Mouse (Mus musculus) embryonic facial prominence, embryonic 13.5 days (tissue): ENCODE results near the gene Bace2. TPM values are rescaled to one million over a fixed set of nuclear protein-coding genes. Genes with fewer than 3 reads are reported as not detected.
A peak's percentile ranks its signal among the peaks of the same experiment; 100 is the strongest.

ENCODE experiments used
- ATAC-seq: fragments of 200-750 bp; cut with Nextera tagmentation; 2 replicates; pipeline ENCODE4 v1.8.0; 2017; ENCODE audit warnings: low read depth; ENCODE audit not compliant: insufficient number of reproducible peaks, insufficient read depth, low FRiP score, low TSS enrichment
- H3K27ac ChIP-seq: fragments of 300-500 bp; sonication (generic); 2 replicates; pipeline ENCODE4 v1.5.1; 2015; ENCODE audit warnings: moderate library complexity, mild to moderate bottlenecking, inconsistent platforms
- H3K27me3 ChIP-seq: fragments of 300-500 bp; sonication (generic); 2 replicates; pipeline ENCODE4 v1.6.1; 2015; ENCODE audit warnings: mild to moderate bottlenecking, inconsistent platforms
- H3K36me3 ChIP-seq: fragments of 300-500 bp; sonication (generic); 2 replicates; pipeline ENCODE4 v1.6.1; 2015; ENCODE audit warnings: mild to moderate bottlenecking, inconsistent platforms
- H3K4me1 ChIP-seq: fragments of 300-500 bp; sonication (generic); 2 replicates; pipeline ENCODE4 v1.6.1; 2015; ENCODE audit warnings: inconsistent platforms
- H3K4me2 ChIP-seq: fragments of 300-500 bp; sonication (generic); 2 replicates; pipeline ENCODE4 v1.6.1; 2015; ENCODE audit warnings: moderate library complexity, mild to moderate bottlenecking, inconsistent platforms
- H3K4me3 ChIP-seq: fragments of 300-500 bp; sonication (generic); 2 replicates; pipeline ENCODE4 v1.5.1; 2015; ENCODE audit warnings: mild to moderate bottlenecking, inconsistent platforms
- H3K9ac ChIP-seq: fragments of 300-500 bp; sonication (generic); 2 replicates; pipeline ENCODE4 v1.6.1; 2015; ENCODE audit warnings: mild to moderate bottlenecking, inconsistent platforms
- H3K9me3 ChIP-seq: fragments of 300-500 bp; sonication (generic); 2 replicates; pipeline ENCODE4 v1.6.1; 2016; ENCODE audit warnings: inconsistent platforms
- WGBS: fragments of 180-500 bp; shearing (Covaris S2); methylation state at CpG from one replicate; pipeline ENCODE4 v1.1.7; 2015; ENCODE audit warnings: mixed read lengths; 5-methylcytosine and 5-hydroxymethylcytosine counted together
- polyA plus RNA-seq: library from polyadenylated mRNA; unstranded; fragments of >200 nt; fragmentation: Nextera tagmentation; extraction: Ambion mirVana; gene quantifications from 2 replicates; pipeline ENCODE4 v1.2.1, GENCODE M21; 2015

The Bace2 gene
- 10.1 and 10.9 TPM in 2 replicates for polyA plus RNA-seq

- Histone ChIP-seq H3K4me1 (peaks cover 16% of the 10 kb centered on the region), H3K27ac (no peak within 1 kb of the TSS), H3K9me3 (no peaks in the 10 kb centered on the region), H3K9ac (peak within 1 kb of the TSS; percentile 69), H3K4me3 (peak within 1 kb of the TSS; percentile 61), H3K36me3 (no peaks in the 10 kb centered on the region), H3K27me3 (peaks cover 60% of the 10 kb centered on the region), H3K4me2 (peak within 1 kb of the TSS; percentile 98)
- WGBS: under 1% methylated on average over 58 of the region's 58 CpGs
- peak; percentile 68 for ATAC-seq
Measured at GRCm38 (mm10) chr16:97356499-97357187, at the start of gene Bace2. Gene Bace2 (plus strand): TSS chr16:97356742.

GRCm38 (mm10) chr16:97307594-97307993 lies 48.9 kb upstream of the Bace2 start:
- 24% methylated on average over 4 of the region's 4 CpGs for WGBS
- H3K27ac ChIP-seq: no peak overlapping the region

DNA sequence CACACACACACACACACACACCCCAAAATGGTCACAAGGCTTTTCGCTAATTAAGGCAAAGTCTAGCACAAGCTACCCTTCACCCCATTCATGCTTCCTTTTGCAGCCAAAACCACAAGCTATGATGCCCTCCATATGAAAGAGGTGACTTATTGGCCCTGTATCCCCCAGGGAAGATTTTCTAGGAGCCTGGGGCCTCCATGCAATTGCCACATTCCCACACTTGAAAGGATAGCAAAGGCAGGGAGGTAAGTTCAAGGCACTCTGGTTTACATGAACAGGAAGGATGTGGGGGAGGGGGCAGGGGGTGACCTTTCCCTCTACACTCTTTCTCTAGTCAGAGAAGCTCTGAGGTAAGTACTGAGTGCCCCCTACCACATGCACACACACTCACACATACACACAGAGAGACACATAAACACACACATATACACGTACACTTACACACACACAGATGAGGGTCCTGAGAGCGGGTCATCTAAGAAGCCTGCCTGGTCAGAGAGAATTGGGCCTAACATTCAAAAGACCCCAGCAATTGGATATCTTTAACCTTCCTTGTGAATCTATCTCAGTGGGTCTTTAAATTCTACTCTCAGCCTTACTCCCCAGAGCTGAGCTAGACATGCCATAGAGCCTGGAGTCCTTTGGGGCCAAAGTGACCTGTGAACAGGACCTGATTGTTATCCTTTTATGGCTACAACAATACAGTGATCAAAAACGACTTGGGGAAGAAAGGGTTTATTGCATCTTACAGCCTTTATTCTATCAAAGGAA lies 46.6 kb upstream of the Bace2 start:
- H3K9ac ChIP-seq: no peak overlapping the region
- WGBS: 66% methylated on average over 4 of the region's 4 CpGs
- H3K36me3 ChIP-seq: no peaks in the 10 kb centered on the region
- 0 out of 2 replicates have a peak, but pooled peaks cover 4% of the 10 kb centered on the region for H3K4me1 ChIP-seq
- no peak overlapping the region for H3K27ac ChIP-seq
- no peaks in the 10 kb centered on the region for H3K27me3 ChIP-seq
- no peaks in the 10 kb centered on the region for H3K9me3 ChIP-seq
- H3K4me3 ChIP-seq: no peak overlapping the region
- ATAC-seq: no peak
- H3K4me2 ChIP-seq: no peak overlapping the region

More at GRCm38 (mm10) chr16:97307594-97307993, 48.9 kb upstream of the Bace2 start:
- Histone ChIP-seq H3K9me3 (no peaks in the 10 kb centered on the region), H3K4me1 (0 out of 2 replicates have a peak, but pooled peaks cover 4% of the 10 kb centered on the region), H3K9ac (no peak overlapping the region), H3K27me3 (no peaks in the 10 kb centered on the region), H3K36me3 (no peaks in the 10 kb centered on the region), H3K4me2 (no peak overlapping the region), H3K4me3 (no peak overlapping the region)
- ATAC-seq: no peak

- no peaks in the 10 kb centered on the region for H3K36me3 ChIP-seq
- ATAC-seq: no peak
- WGBS: 75% methylated on average over 1 of the region's 1 CpGs
- no peak overlapping the region for H3K9ac ChIP-seq
- H3K27ac ChIP-seq: no peak overlapping the region
- H3K4me2 ChIP-seq: no peak overlapping the region
- H3K4me3 ChIP-seq: no peak overlapping the region
- no peaks in the 10 kb centered on the region for H3K9me3 ChIP-seq
- H3K27me3 ChIP-seq: no peaks in the 10 kb centered on the region
- H3K4me1 ChIP-seq: 0 out of 2 replicates have a peak, but pooled peaks cover 4% of the 10 kb centered on the region
Measured at GRCm38 (mm10) chr16:97310570-97310846, 46.0 kb upstream of the Bace2 start.

- Histone ChIP-seq H3K4me2 (no peak overlapping the region), H3K4me1 (no peaks in the 10 kb centered on the region), H3K27me3 (no peaks in the 10 kb centered on the region), H3K36me3 (no peaks in the 10 kb centered on the region), H3K27ac (no peak overlapping the region), H3K4me3 (no peak overlapping the region), H3K9me3 (no peaks in the 10 kb centered on the region), H3K9ac (no peak overlapping the region)
- WGBS: 23% methylated on average over 10 of the region's 10 CpGs
- peak; percentile 37 for ATAC-seq
Measured at GRCm38 (mm10) chr16:97312960-97313686, 43.4 kb upstream of the Bace2 start.

- Histone ChIP-seq H3K4me3 (no peak overlapping the region), H3K27ac (no peak overlapping the region), H3K27me3 (no peaks in the 10 kb centered on the region), H3K4me2 (no peak overlapping the region), H3K9ac (no peak overlapping the region), H3K9me3 (no peaks in the 10 kb centered on the region), H3K36me3 (no peaks in the 10 kb centered on the region), H3K4me1 (no peaks in the 10 kb centered on the region)
- ATAC-seq: no peak
- WGBS: 83% methylated on average over 3 of the region's 3 CpGs
Measured at GRCm38 (mm10) chr16:97321576-97321975, 35.0 kb upstream of the Bace2 start.

- no peak overlapping the region for H3K4me3 ChIP-seq
- H3K36me3 ChIP-seq: no peaks in the 10 kb centered on the region
- ATAC-seq: no peak
Measured at GRCm38 (mm10) chr16:97322604-97323003, 33.9 kb upstream of the Bace2 start.

GRCm38 (mm10) chr16:97325975-97326374 lies 30.6 kb upstream of the Bace2 start:
- Histone ChIP-seq H3K9ac (no peak overlapping the region), H3K4me1 (no peaks in the 10 kb centered on the region), H3K4me3 (no peak overlapping the region), H3K27me3 (no peaks in the 10 kb centered on the region), H3K4me2 (no peak overlapping the region), H3K9me3 (no peaks in the 10 kb centered on the region), H3K27ac (no peak overlapping the region), H3K36me3 (no peaks in the 10 kb centered on the region)
- WGBS: 37% methylated on average over 8 of the region's 8 CpGs
- ATAC-seq: no peak

More at GRCm38 (mm10) chr16:97322604-97323003, 33.9 kb upstream of the Bace2 start:
- Histone ChIP-seq H3K27me3 (no peaks in the 10 kb centered on the region), H3K27ac (no peak overlapping the region), H3K9me3 (no peaks in the 10 kb centered on the region), H3K4me2 (no peak overlapping the region), H3K9ac (no peak overlapping the region), H3K4me1 (no peaks in the 10 kb centered on the region)

DNA sequence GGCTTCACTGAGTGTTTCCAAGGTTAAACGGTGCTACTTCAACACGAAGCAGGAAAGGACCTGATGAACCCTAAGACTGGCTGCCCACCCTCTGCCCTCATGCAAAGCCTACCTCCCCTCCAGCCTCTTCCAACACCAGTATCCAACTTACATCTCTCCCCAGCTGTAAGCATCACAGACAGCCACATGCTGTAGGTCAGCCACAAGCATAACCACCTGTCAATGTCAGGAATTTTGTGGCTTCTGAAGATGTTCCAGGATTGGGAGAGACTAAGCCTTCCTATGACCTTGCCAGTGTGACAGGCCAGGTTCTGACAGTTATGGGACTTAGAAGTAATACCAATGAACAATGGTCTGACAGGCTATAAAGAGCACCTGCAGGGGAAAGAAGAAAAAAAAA lies 27.9 kb upstream of the Bace2 start:
- no peak for ATAC-seq
- Histone ChIP-seq H3K4me3 (no peak overlapping the region), H3K27me3 (no peaks in the 10 kb centered on the region), H3K36me3 (no peaks in the 10 kb centered on the region), H3K27ac (no peak overlapping the region), H3K9me3 (no peaks in the 10 kb centered on the region), H3K9ac (no peak overlapping the region), H3K4me1 (no peaks in the 10 kb centered on the region), H3K4me2 (no peak overlapping the region)
- 88% methylated on average over 2 of the region's 2 CpGs for WGBS

DNA sequence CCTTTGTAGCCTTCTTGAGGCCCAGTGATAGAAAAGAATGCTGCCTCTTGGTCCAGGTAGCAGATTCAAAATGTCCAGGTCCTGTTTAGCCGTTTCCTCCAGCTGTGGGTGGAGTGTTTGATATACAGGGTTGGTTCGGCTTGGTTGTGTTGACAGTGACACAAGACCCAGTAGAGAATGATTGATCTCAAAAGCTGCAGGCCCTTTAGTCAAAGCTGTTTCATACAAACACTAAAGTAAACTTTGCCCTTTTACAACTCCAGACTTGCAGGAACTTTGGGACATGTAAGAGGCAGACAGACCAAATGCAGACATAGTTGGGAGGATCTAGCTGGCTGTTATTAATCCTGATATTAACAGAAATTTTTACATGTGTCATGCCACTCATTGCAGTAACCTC lies 3.5 kb upstream of the Bace2 start:
- Histone ChIP-seq H3K4me3 (no peak overlapping the region), H3K9me3 (no peaks in the 10 kb centered on the region), H3K36me3 (no peaks in the 10 kb centered on the region), H3K27ac (no peak overlapping the region), H3K9ac (no peak overlapping the region), H3K4me2 (no peak overlapping the region), H3K4me1 (peaks cover 14% of the 10 kb centered on the region), H3K27me3 (peaks cover 34% of the 10 kb centered on the region)
- WGBS: 84% methylated on average over 2 of the region's 2 CpGs
- no peak for ATAC-seq

DNA sequence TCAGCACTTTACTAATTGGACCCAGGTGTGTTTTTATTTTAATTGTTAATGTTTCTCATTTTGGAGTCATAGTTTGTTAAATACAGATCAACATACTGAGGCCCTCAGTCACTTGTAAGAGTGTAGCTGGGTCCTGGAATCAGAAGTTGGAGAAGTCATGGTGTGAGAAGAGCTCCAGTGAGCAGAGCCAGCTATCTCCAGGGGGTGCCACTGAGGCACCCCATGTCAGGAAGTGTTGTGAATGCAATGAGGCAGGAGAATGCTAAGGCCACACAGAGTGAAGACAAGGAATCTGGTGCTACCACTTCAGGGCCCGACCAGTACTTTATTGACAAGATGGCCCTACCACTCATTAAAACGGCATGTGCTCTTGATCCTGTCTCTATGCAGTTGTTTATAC lies 1.9 kb upstream of the Bace2 start:
- H3K27ac ChIP-seq: no peak overlapping the region
- H3K27me3 ChIP-seq: peaks cover 50% of the 10 kb centered on the region
- H3K4me1 ChIP-seq: peaks cover 16% of the 10 kb centered on the region
- H3K4me2 ChIP-seq: no peak overlapping the region
- 75% methylated on average over 2 of the region's 2 CpGs for WGBS
- H3K9me3 ChIP-seq: no peaks in the 10 kb centered on the region
- no peak for ATAC-seq
- H3K9ac ChIP-seq: no peak overlapping the region
- H3K36me3 ChIP-seq: no peaks in the 10 kb centered on the region
- no peak overlapping the region for H3K4me3 ChIP-seq
